Mouse (Mus musculus) granulocyte monocyte progenitor cell, adult 5-6 weeks (primary cell): Measurements from ENCODE around the gene Uts2. TPM values are rescaled to one million over a fixed set of nuclear protein-coding genes. Genes with fewer than 3 reads are reported as not detected.
A peak's percentile ranks its signal among the peaks of the same experiment; 100 is the strongest.

ENCODE experiments used
- ATAC-seq: replicated peaks from 2 replicates; pipeline ENCODE4 v1.8.0; 2016; ENCODE audit warnings: mild to moderate bottlenecking, moderate TSS enrichment, inconsistent platforms; ENCODE audit not compliant: poor library complexity, severe bottlenecking
- total RNA-seq, 2 experiments: library from RNA; stranded (forward) in 1 of 2; stranded (reverse) in 1 of 2; fragments of 200-712, 200-1000 nt in 1 of 2; fragments of >200 nt in 1 of 2; fragmentation: Nextera tagmentation in 1 of 2; gene quantifications; 2 replicates each; pipeline ENCODE4 v1.2.3; 2014 to 2017

The Uts2 gene
- total RNA-seq (2014; fragmentation: Nextera tagmentation): not detected in 2 replicates
- total RNA-seq (2017): not detected in 2 replicates

GRCm38 (mm10) chr4:150996797-150997196 lies at the start of gene Uts2:
Gene Uts2, plus strand, starts transcription at chr4:150997097.
- ATAC-seq: no peak

DNA sequence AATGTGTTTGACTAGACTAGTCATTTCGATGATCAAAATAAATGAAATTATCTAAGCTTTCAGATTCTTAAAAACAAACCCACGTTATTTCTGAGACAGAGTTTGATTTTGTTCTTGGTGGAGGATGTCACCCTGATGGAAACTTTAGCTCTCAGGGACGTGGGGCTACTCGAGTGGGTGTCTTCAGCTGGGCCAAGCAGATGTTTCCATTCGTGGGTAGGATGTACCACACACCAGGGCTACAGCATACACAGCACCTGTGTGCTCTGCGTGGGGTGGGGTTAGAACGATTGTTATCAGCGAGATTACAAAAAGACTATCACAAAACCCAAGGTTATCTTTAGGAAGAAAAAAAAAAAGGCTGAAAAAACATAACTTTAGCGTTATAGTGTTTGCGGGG lies 45.9 kb upstream of the Uts2 start:
- no peak for ATAC-seq

DNA sequence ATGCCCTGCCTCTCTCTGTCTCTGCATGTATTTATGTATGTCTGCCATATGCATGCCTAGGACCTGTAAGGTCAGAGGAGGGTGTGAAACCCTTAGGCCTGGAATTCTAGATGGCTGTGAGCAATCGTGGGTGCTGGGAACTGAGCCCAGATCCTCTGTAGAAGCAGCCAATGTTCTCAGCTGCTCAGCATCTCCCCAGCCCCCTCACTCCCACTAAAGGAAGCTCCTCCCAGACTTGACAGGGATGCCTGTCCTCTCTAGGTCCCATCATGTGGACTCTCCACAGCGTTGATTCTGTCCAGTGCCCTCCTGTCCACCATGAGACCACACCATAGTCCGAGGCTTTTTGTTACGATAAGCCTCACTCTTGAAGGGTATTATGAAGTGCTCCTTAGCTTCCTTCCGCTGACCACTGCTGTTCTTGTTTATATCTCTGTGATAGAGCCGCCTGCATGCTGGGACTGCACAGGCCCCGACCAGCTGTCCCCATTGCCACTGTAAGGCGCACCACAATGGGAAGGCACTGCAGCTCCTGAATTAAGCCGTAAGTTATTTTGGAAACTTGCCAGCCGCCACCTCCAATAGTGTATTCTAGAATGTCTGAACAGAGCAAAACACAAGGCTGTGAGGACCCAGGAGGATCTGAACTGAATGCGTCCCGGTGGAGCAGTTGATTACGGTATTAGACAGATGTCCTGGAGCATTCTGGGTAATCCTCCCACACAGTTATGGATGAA lies 40.4 kb upstream of the Uts2 start:
- no peak for ATAC-seq

DNA sequence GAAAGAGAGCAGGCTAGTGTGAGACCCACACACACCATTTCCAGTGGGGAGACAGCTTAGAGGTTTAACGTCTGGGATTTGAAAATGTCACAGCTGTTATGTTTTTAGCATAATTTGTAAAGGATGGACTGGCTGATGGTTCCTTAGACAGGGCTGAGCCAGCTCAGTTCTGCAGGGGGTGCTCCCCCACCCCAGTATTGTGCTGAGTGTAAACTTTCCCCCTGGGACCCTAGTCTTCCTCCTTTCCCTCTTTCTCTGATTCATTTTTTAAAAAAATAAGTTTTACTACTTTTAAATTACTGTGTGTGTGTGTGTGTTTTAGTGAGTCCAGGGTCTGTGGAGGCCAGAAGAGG lies 39.8 kb upstream of the Uts2 start:
- no peak for ATAC-seq

DNA sequence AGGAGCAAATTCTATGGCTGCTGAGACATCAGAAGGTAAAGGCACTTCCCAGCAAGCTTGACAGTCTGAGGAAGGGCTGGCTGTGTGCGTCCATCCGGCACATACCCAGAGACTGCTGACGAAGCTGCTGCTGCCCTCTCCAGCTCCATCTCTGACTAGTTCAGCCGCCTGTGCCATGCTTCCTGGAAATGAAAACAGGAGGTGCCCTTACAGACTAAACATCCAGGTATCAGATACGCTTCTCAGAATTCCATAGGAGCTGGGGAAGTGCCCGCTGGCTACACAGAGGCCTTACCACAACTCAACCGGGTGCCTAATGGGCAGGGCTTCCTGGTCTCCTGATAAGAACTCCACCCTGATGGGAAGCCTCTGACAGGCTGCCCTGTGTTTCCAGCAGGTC lies 38.4 kb upstream of the Uts2 start:
- ATAC-seq: no peak

GRCm38 (mm10) chr4:150962231-150962630 lies 34.7 kb upstream of the Uts2 start:
- no peak for ATAC-seq

GRCm38 (mm10) chr4:150963711-150964110 lies 33.2 kb upstream of the Uts2 start:
- no peak for ATAC-seq

DNA sequence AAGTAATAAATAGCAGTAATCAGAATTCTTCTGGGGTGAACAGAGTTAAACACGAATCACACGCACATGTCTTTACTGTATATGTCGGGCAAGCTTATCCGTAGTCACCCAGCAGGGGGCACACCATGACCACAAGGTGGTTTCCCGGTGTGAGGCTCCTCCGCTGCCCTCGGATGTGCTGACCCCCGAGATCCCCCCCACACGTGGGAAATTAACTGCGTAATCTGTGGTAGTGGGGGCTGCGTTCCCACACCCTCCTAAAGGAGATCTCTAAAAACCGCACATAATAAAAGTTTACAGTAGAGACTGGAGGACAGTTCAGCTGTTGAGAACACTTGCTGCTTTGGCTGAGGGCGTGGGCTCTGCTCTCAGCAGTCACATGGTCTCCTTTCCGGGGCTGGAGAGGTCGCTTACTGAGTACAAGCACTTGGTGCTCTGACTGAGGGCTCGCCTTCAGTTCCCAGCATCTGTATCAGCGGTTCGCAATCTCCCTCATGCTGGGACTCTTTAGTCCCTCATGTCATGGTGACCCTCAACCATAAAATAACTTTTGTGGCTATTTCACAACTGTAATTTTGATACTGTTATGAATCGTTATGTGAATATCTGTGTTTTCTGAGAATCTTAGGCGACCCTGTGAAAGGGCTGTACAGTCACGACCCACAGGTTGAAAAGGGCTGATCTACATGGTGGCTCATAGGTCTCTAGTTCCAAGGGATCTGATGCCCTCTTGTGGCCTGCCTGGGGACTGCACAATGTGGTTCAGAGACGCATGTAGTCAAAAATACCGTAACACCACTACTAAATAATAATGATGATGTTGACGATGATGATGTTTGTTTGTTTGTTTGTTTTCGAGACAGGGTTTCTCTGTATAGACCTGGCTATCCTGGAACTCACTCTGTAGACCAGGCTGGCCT lies 32.0 kb upstream of the Uts2 start:
- ATAC-seq: peak; percentile 86

- no peak for ATAC-seq
These were observed 31.3 kb upstream of the Uts2 start for GRCm38 (mm10) chr4:150965555-150965951.

GRCm38 (mm10) chr4:150966556-150966955 lies 30.3 kb upstream of the Uts2 start:
- ATAC-seq: no peak; the same call in 1 of the 2 replicates

DNA sequence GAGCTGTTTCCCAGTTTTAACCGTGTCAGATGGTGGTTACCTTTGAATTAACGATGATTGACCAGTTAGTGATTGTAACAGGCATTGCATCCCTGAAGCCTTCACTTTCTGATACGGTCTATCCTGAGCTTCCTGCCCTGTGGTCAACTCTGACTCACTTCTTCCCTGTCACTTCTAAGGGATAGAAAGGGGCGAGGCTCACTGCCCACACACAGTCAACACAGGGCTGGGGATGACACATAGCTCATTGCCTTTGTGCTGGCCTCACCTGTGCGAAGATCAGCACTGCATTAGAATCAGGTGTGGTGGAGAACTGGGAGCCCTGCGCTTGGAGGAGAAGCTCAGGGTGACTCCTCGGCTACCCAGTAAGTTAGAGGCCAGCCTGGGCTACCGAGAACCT lies 27.9 kb upstream of the Uts2 start:
- no peak for ATAC-seq

- no peak for ATAC-seq
These were observed 23.6 kb upstream of the Uts2 start for GRCm38 (mm10) chr4:150973264-150973663.

GRCm38 (mm10) chr4:150975145-150975544 lies 21.8 kb upstream of the Uts2 start:
- no peak for ATAC-seq

GRCm38 (mm10) chr4:150978156-150978910 lies 18.6 kb upstream of the Uts2 start:
- ATAC-seq: no peak

- no peak for ATAC-seq
These were observed 17.4 kb upstream of the Uts2 start for GRCm38 (mm10) chr4:150979455-150979854.

GRCm38 (mm10) chr4:150980153-150980552 lies 16.7 kb upstream of the Uts2 start:
- ATAC-seq: no peak

- ATAC-seq: peak; percentile 42; the same call in 1 of the 2 replicates
These were observed 6.7 kb upstream of the Uts2 start for GRCm38 (mm10) chr4:150990148-150990547.

- no peak for ATAC-seq
These were observed 1.7 kb downstream of the Uts2 start for GRCm38 (mm10) chr4:150998626-150999025.

GRCm38 (mm10) chr4:151001397-151001796 lies 4.5 kb downstream of the Uts2 start:
- ATAC-seq: no peak

- ATAC-seq: peak; percentile 89
These were observed 8.9 kb downstream of the Uts2 start for GRCm38 (mm10) chr4:151005656-151006318.
